Mouse (Mus musculus) thymus, postnatal 25 days (tissue): Measurements from ENCODE around the gene Usp42.

ENCODE experiments used
- DNase-seq: peaks from one replicate; pipeline ENCODE4 v3.0.0; 2022

The Usp42 gene

GRCm38 (mm10) chr5:143687589-143687988 is 44.5 kb downstream of the Usp42 start:
- no peak for DNase-seq

GRCm38 (mm10) chr5:143686456-143686855 is 45.6 kb downstream of the Usp42 start:
- no peak for DNase-seq

GRCm38 (mm10) chr5:143684911-143685390 is 47.1 kb downstream of the Usp42 start:
- DNase-seq: no peak

GRCm38 (mm10) chr5:143683696-143684095 is 48.4 kb downstream of the Usp42 start:
- DNase-seq: no peak

- DNase-seq: no peak
These were observed 52.4 kb downstream of the Usp42 start for GRCm38 (mm10) chr5:143679654-143680053.

- no peak for DNase-seq
These were observed 53.3 kb downstream of the Usp42 start for GRCm38 (mm10) chr5:143678634-143679271.

GRCm38 (mm10) chr5:143677363-143677762 is 54.7 kb downstream of the Usp42 start:
- no peak for DNase-seq

GRCm38 (mm10) chr5:143676218-143676985 is 55.7 kb downstream of the Usp42 start:
- no peak for DNase-seq

GRCm38 (mm10) chr5:143674576-143674975 is 57.5 kb downstream of the Usp42 start:
- DNase-seq: no peak

GRCm38 (mm10) chr5:143670740-143671415 is 61.2 kb downstream of the Usp42 start:
- DNase-seq: no peak

GRCm38 (mm10) chr5:143669839-143670238 is 62.2 kb downstream of the Usp42 start:
- no peak for DNase-seq

- DNase-seq: no peak
These were observed 62.7 kb downstream of the Usp42 start for GRCm38 (mm10) chr5:143669393-143669792.

GRCm38 (mm10) chr5:143668884-143669283 is 63.2 kb downstream of the Usp42 start:
- no peak for DNase-seq

- no peak for DNase-seq
These were observed 66.1 kb downstream of the Usp42 start for GRCm38 (mm10) chr5:143666015-143666414.

GRCm38 (mm10) chr5:143665561-143665960 is 66.5 kb downstream of the Usp42 start:
- DNase-seq: no peak

- no peak for DNase-seq
These were observed 68.9 kb downstream of the Usp42 start for GRCm38 (mm10) chr5:143663074-143663687.
